Mouse (Mus musculus) brown adipose tissue, adult 24 weeks (tissue): ENCODE measurements around the gene Sox4. TPM values are rescaled to one million over a fixed set of nuclear protein-coding genes. Genes with fewer than 3 reads are reported as not detected.

Source experiments
- H3K27ac ChIP-seq: fragments of 200-500 bp; replicated peaks from 2 replicates; pipeline ENCODE4 v1.5.1; 2012; ENCODE audit warnings: low read depth, mild to moderate bottlenecking, low read length
- H3K4me1 ChIP-seq: fragments of 200-500 bp; 2 replicates; pipeline ENCODE4 v1.6.1; 2012; ENCODE audit warnings: low read length, mixed read lengths; ENCODE audit not compliant: control insufficient read depth, insufficient read depth, insufficient read length
- H3K4me3 ChIP-seq: fragments of 200-500 bp; 2 replicates; pipeline ENCODE4 v1.5.1; 2012; ENCODE audit warnings: low read depth, mild to moderate bottlenecking, low read length, moderate library complexity; ENCODE audit not compliant: insufficient read depth
- polyA plus RNA-seq: library from polyadenylated mRNA; stranded (reverse); fragments of >200 nt; gene quantifications from 2 replicates; pipeline ENCODE4 v1.2.4, GENCODE M21; 2012; ENCODE audit not compliant: missing spikeins, insufficient read depth, insufficient read length

Gene Sox4
- polyA plus RNA-seq, 1 experiment, result 5.2 TPM

GRCm38 (mm10) chr13:28950623-28951491 lies 2.7 kb downstream of the Sox4 start:
- Histone ChIP-seq H3K4me3 (peak overlapping the region; percentile 67), H3K4me1 (peaks cover 4% of the 10 kb centered on the region), H3K27ac (no peak overlapping the region)

- peak overlapping the region; percentile 67 for H3K4me3 ChIP-seq
- H3K4me1 ChIP-seq, result peaks cover 4% of the 10 kb centered on the region
- no peak overlapping the region for H3K27ac ChIP-seq
Observed at GRCm38 (mm10) chr13:28950266-28950622, 3.3 kb downstream of the Sox4 start.

- Histone ChIP-seq H3K27ac (no peak overlapping the region), H3K4me1 (peaks cover 4% of the 10 kb centered on the region), H3K4me3 (peak overlapping the region; percentile 34)
Observed at GRCm38 (mm10) chr13:28949279-28949915, 4.1 kb downstream of the Sox4 start.

DNA sequence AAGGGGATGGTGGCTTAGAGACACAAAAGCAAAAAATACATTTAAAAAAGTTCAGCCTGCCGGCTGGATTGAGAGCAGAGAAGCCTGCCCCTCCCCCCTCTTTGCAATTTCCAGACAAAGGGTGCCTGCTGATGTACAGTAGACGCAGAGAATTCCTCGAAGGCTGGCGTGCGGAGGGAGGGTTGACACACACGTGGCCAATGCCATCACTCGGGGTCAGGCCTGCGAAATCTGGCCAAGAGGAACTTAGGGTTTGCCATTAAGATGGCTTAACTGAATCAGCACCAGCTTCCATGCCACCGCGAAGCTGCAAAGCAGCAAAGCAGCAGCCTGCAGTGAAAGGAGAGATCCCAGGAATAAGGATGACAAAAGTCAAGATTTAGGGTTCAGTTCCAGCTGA lies 5.0 kb downstream of the Sox4 start:
- H3K27ac ChIP-seq, result no peak overlapping the region
- peaks cover 4% of the 10 kb centered on the region for H3K4me1 ChIP-seq
- H3K4me3 ChIP-seq, result no peak overlapping the region

- H3K27ac ChIP-seq, result no peak overlapping the region
- no peak overlapping the region for H3K4me3 ChIP-seq
- H3K4me1 ChIP-seq, result peaks cover 4% of the 10 kb centered on the region
Observed at GRCm38 (mm10) chr13:28947740-28948441, 5.6 kb downstream of the Sox4 start.

DNA sequence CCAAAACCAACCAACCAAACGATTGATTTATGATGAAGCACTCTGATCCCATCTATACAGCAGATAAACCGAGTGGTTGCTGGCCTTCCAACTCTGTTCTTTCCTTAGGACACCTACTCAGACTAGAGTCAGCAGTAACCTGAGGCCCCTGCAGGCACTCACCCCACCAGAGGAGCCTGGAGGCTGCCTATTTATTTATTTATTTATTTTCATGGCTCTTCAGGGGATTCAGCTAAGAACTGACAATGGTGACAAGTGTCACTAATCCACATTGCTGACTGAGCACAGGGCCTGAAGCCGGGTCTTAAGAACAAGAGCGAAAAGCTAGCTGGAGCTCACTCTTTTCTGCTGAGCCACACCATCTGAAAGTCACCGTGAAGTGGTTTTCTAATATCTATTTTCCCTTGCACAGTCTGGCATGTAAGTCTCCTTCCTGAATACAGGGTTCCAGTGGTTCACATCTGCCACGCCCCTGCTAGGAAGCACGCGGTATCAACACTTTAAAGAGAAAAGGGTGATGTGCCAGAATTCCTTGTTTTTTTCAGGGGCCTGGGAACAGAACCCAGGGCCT lies 6.9 kb downstream of the Sox4 start:
- Histone ChIP-seq H3K4me3 (no peak overlapping the region), H3K27ac (no peak overlapping the region), H3K4me1 (peaks cover 4% of the 10 kb centered on the region)

GRCm38 (mm10) chr13:28945681-28946080 lies 7.8 kb downstream of the Sox4 start:
- H3K4me3 ChIP-seq, result no peak overlapping the region
- no peak overlapping the region for H3K27ac ChIP-seq
- H3K4me1 ChIP-seq, result peaks cover 4% of the 10 kb centered on the region

- no peak overlapping the region for H3K27ac ChIP-seq
- H3K4me1 ChIP-seq, result no peaks in the 10 kb centered on the region
- no peak overlapping the region for H3K4me3 ChIP-seq
Observed at GRCm38 (mm10) chr13:28942926-28943325, 10.6 kb downstream of the Sox4 start.

- Histone ChIP-seq H3K4me1 (no peaks in the 10 kb centered on the region), H3K4me3 (no peak overlapping the region), H3K27ac (no peak overlapping the region)
Observed at GRCm38 (mm10) chr13:28941983-28942630, 11.4 kb downstream of the Sox4 start.

DNA sequence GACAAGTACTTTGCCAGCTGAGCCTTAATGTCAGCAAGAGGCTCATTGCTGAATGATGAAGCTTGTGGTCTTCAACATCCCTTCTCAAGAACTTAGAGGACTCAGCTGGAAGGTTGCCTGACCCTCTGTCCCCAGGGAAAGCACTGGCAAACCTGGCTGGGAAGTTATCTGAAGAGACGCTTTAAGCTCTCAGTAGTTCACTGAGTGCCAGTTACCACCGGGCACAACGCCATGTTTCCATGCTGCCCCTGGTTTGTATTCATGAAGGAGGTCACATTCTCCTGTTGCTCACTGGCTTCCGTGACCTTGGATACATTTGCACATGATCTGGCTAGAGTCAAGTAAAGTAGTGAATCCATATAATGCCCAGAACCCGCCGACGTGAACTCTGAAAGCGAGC lies 20.1 kb downstream of the Sox4 start:
- H3K4me3 ChIP-seq, result no peak overlapping the region
- H3K27ac ChIP-seq, result no peak overlapping the region
- peaks cover 13% of the 10 kb centered on the region for H3K4me1 ChIP-seq

DNA sequence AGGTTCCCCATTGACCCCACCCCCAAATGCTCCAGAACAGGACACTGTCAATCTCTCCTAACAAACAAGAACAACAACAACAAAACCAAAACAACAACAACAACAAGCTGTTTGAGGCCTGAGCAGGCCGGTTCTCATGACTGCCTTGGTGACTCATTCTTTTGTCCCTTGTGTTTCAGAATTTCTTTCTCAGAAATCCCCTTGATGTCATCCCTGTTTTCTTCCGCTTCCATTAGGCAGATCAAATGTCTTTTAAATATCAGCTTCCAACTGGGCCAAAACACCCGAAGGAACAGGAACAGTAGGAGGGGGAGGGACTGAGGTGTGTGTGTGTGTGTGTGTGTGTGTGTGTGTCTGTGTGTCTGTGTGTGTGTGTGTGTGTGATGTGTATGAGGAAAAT lies 21.7 kb downstream of the Sox4 start:
- peak overlapping the region; percentile 65 for H3K27ac ChIP-seq

GRCm38 (mm10) chr13:28931266-28931665 lies 22.2 kb downstream of the Sox4 start:
- H3K4me1 ChIP-seq, result peaks cover 13% of the 10 kb centered on the region
- H3K4me3 ChIP-seq, result no peak overlapping the region
- H3K27ac ChIP-seq, result peak overlapping the region; percentile 65

More for the DNA sequence above, 21.7 kb downstream of the Sox4 start:
- Histone ChIP-seq H3K4me3 (no peak overlapping the region), H3K4me1 (peaks cover 13% of the 10 kb centered on the region)

GRCm38 (mm10) chr13:28930364-28930763 lies 23.1 kb downstream of the Sox4 start:
- Histone ChIP-seq H3K27ac (0 out of 2 replicates have a peak overlapping the region, but pooled peaks have one; percentile 2), H3K4me3 (no peak overlapping the region), H3K4me1 (peaks cover 13% of the 10 kb centered on the region)

- Histone ChIP-seq H3K4me3 (no peak overlapping the region), H3K4me1 (peaks cover 13% of the 10 kb centered on the region), H3K27ac (peak overlapping the region; percentile 2; the same call in 1 of the 2 replicates)
Observed at GRCm38 (mm10) chr13:28929936-28930335, 23.6 kb downstream of the Sox4 start.

GRCm38 (mm10) chr13:28923136-28923535 lies 30.4 kb downstream of the Sox4 start:
- H3K27ac ChIP-seq, result no peak overlapping the region
- no peaks in the 10 kb centered on the region for H3K4me1 ChIP-seq
- H3K4me3 ChIP-seq, result no peak overlapping the region
